Mouse (Mus musculus) erythroid progenitor cell, adult 5-6 weeks (primary cell): ENCODE data around the gene Mrpl24. TPM values are rescaled to one million over a fixed set of nuclear protein-coding genes. Genes with fewer than 3 reads are reported as not detected.
"Not testable (repeated sequence)": the region's sequence is repeated elsewhere in the genome, so short reads cannot be mapped to it uniquely, and the experiment has no call there.

Experiments used
- ATAC-seq: replicated peaks from 2 replicates; pipeline ENCODE4 v1.8.0; 2016; ENCODE audit warnings: moderate number of reproducible peaks, mild to moderate bottlenecking, moderate TSS enrichment, inconsistent platforms; ENCODE audit not compliant: poor library complexity, low FRiP score, severe bottlenecking
- total RNA-seq, 2 experiments: library from RNA; stranded (forward) in 1 of 2; stranded (reverse) in 1 of 2; fragments of 150-400 nt in 1 of 2; fragments of 186-747, 209-891 nt in 1 of 2; gene quantifications; 2 replicates each; pipeline versions ENCODE4 v1.2.3 to v1.2.4; 2015 to 2017; ENCODE audit warnings: low replicate concordance in 2 of 2

Gene Mrpl24
- 68.1 and 70.4 TPM in 2 replicates for total RNA-seq (2015; ENCODE audit: low replicate concordance)
- 31.3 and 38.0 TPM in 2 replicates for total RNA-seq (2017; ENCODE audit: low replicate concordance)

DNA sequence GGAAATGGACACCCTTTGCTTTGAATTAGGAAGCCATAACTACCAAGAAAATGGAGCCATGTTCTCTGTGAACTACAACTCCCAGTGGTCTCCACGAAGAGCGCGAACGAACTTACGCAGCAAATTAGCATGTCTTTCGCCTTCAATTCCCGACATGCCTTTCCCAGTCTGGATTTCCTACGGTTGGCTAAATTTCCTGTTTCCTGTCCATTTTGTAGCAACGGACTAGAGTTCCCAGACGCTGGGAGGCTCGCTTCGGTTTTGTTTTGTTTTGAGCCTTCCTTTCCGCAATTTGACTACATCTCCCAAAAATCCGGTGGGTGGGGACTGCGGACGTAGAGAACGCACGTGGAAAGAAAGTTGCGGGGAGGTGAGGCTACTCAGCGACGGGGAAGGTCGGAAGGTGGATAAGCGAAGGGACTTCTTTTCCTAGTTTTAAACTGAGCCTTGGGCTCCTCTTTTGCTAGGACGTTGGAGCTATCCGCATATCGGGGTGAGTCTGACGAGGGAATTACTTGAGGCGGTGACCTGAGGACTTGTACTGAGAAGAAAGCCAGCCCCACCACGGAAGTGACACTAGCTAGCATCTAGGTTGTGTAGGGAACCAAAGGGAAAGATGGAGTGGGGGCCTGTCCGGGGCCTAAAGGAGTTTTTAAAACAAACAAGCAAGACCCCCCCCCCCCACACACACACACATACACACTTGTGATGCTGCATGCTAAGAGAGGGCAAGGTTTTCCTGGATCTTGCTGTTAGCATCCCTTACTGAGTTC is at the start of gene Mrpl24:
Gene Mrpl24 (plus strand): TSS at position 171 of the 773 bp plus-strand sequence.
- peak; percentile 82 for ATAC-seq

DNA sequence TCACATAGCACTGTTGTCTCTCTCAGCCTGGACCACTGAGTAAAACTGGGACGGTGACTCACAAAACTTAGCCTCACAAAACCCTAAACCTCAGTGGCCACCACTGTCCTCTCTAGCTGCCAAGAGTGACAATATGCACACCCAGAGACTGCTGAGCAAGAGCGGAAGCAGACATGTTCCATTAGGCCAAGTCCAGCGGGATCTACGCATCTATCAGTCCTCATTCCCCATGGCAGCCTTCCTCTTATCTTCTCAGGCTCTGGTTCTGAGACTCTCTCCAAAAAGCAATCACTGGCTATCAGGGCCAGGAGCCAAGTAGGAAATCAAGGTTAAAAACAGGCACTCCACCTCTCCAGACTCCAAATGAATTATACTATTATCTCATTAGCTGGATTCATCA is 41.6 kb upstream of the Mrpl24 start:
- ATAC-seq, result no peak

DNA sequence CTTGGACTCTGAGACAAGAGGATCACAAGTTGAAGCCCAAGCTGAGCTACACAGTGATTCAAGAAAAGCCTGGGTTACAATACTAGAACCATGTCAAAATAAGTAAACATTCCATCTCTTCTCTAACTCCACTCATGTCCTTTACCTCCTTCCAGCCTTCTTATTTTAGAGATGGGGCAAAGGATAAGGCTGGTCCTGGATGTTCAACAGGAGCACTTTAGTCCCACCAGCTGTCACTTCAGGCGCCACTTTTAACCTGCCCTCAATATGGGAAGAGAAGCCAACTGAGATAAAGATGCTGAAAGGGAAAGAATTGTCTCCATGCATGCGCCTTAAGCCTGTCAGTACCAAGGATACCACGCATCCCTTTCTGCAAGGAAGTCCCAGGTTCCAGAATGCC is 35.0 kb upstream of the Mrpl24 start:
- no peak for ATAC-seq

DNA sequence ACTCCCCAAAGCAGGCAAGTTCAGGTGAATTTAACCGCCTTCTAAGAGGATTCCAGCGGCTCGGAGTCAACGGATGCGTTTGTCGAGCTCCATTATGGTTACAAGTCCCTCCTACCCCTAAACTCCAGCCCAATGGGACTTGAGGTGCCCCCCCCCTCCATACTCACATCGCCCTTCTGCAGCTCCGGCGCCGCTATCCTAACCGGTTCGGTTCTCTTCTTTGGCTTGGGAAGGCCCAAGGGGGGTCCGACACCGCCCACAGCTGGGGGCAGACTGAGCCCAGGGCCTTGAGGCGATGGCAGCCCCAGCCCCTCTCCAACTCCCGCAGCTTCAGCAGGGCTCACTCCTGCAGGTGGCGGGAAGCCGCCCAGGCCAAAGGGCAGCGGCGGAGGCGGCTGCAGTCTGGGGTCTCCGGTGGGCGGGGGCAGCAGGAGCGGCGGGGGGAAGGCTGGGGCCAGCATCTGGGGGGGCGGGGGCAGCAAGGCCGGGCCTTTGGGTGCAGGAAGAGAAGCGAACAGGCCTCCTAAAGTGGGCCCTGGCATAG is 34.5 kb upstream of the Mrpl24 start:
- no peak for ATAC-seq

DNA sequence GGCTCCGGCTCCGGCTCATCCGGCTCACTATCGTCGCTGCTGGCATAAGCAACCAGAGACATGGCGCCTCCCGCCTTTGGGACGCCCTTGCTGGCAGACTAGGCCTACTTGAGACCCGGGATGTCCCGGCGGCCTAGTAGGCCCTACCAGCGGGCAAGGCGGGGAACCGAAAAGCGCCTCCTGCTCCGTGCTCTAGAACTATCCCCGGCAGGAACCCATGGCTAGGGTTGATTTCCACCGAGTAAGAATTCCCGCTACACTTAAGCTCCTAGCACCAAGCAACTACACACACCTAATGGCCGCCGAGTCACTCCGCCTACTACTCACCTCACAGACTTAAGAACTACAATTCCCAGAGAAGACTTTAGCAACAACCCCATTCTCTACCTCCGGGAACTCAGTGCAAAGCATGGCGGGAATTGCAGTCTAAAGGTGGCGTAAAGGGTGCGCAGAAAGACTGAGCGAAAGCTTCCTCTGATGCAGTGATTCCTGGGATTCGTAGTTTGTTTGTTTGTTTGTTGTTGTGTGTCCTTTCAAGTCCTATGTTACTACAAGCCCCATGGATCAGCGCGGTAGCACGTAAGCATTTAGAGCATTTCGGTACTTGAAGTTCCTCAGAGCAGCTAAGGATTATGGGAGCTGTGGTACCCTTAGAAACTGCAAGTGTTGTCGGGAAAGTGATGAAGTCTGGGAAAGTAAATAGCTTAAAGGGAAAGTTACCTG is 33.9 kb upstream of the Mrpl24 start, which contains the start of gene Prcc:
Gene Prcc (minus strand): TSS at position 328 of the 723 bp plus-strand sequence.
- peak; percentile 93 for ATAC-seq

DNA sequence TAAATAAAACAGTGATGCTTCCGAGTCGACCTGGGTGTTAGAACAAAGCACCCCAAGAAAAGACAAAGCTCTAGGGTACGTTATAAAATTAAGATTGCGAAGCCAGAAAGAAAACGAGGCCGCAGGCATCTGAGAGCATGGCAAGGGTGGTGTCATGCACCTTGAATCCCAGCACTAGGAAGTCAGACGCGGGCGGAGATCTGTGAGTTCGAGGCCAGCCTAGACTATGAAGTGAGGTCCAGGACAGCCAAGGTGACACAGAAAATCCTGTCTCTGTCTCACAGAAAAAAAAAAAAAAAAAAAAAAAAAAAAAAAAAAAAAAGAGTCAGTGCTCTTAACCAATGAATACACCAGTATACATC is 33.3 kb upstream of the Mrpl24 start:
- peak; percentile 28 for ATAC-seq

DNA sequence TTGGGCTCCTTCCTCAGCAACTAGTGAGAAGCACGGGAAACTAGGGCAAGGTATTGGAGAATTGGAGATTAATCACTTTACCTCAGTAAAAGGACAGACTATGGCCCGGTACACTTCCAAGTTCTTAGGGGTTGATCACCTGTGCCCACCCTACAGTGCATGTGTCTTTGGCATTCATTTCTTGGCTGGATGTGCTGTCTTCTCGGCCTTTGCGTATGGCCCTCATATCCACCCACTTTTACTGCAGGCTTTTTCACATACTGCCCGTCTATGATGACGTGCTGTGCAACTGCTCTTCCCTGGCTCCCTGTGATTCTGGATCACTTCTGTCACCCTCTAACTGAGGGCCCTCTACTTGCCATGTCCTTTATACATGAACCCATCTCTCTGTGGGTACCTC is 32.9 kb upstream of the Mrpl24 start:
- no peak for ATAC-seq

DNA sequence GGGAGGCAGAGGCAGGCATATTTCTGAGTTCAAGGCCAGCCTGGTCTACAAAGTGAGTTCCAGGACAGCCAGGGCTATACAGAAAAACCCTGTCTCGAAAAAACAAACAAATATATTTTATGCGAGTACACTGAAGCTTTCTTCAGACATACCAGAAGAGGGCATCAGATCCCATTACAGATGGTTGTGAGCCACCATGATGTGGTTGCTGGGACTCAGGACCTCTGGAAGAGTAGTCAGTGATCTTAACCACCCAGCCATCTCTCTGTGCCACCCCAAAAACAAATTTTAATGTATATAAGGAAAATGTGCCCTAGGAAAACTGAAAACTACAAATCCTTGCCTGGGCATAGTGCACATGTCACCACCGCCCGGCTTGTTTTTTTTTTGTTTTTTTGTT is 31.9 kb upstream of the Mrpl24 start:
- ATAC-seq, result not testable (repeated sequence)

DNA sequence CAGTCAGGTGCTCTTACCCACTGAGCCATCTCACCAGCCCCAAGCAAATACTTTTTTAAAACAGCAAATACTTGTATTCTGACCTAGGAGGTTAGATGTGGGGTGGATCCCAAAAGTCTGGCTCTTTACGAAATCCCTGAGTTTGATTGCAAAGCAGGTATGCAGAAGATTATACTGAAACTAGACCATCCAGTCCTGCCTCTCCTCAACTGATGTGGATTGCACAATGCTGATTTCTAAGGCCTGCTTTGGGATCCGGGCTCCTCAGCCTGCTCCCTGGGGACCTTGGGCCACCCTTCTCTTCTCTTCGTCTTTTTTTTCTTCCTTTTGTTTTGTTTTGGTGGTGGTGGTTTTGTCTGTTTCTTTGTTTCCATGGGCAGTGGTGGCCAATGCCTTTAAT is 27.8 kb upstream of the Mrpl24 start:
- no peak for ATAC-seq

DNA sequence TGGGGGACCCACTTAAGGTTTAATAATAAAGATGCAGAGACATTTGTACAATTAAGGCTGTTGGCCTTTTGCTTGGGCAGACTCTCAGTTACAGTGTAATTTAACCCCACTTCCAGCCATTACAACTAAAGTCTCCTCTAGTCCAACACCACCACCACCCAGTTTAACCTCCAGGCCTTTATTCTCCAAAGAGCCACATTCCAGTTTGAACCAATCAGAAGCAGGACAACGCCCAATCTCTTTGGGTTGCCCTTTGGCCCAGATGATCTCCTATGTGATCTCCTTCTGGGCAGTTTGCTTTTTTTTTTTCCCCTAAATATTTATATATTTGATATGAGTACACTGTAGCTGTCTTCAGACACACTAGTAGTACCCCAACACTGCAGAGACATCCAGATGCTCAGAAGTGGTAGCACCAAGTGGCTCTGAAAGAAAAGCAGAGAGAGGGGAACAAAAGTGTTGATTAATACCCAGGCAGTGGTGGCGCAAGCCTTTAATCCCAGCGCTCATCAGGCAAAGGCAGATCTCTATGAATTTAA is 25.9 kb upstream of the Mrpl24 start:
- ATAC-seq, result peak; percentile 71

DNA sequence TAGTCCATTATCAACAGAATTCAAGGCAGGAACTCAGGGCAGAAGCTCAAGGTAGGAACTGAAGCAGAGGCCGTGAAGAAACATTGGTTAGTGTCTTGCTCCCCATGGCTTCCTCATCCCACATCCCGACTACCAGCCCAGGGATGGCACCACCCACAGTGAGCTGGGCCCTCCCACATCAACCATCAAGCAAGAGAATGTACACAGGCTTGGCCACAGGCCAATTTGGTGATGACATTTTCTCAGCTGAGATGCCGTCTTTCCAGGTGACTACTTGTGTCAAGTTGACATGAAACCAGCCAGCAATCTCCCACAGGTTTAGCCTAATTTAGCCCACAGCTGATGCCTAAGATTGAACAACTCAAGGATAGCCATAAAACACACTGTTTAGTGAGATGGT is 20.0 kb upstream of the Mrpl24 start:
- no peak for ATAC-seq

DNA sequence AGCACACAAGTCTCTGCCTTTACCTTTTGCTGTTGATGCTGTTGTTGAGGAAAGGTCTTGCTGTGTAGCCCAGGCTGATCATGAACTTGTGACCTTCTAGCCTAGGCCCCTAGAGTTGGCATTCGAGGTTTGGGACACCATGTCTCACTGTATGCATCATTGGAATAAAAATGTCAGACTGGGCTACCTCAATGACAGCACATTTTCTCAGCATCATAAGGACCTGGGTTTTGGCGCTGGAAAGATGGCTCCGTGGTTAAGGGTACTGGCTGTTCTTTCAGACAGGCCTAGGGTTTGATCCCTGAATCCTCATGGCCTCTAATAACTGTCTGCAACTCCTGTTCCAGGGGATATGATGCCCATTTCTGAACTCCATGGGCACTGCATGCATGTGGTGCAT is 19.5 kb upstream of the Mrpl24 start:
- no peak for ATAC-seq

DNA sequence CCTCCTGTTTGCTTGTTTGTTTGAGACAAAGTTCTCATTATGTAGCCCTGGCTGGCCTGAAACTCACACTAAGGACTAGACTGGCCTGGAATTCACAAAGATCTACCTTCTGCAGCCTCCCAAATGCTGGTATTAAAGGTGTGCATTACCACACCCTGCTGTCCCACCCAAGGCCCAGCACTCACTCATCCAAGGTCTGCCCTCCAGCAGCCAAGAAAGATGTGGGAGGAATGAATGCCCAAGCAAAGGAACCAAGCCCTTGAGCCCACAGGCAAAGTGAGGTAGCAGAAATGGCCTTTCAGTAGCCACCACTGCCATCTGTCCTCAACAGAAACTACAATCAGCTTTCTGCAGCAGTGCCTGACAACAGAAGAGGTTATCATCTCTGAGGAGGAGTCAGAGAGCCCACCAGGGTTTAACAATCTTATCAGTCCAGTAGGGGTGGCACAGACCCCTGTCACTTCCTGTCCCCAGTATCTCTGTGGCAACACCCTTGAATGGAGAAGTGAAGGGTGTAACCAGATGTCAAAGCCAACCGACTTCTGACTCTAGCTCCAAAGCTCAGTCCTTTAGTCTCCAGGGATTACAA is 18.2 kb upstream of the Mrpl24 start:
- peak; percentile 81 for ATAC-seq

DNA sequence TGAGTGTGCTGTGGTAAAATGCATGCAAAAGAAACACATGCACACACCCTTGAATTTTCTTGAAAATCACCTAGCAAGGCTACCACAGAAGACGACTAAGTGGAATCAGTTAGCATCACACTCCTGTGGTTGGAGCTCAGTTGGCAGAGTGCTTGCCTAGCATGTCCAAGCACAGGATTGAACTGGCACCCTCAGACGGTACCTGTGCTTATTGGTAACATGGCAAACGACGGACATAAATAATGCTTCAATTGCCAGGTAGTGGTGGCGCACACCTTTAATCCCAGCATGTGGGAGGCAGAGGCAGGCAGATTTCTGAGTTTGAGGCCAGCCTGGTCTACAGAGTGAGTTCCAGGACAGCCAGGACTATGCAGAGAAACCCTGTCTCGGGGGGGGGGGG is 17.3 kb upstream of the Mrpl24 start:
- ATAC-seq, result not testable (repeated sequence)

DNA sequence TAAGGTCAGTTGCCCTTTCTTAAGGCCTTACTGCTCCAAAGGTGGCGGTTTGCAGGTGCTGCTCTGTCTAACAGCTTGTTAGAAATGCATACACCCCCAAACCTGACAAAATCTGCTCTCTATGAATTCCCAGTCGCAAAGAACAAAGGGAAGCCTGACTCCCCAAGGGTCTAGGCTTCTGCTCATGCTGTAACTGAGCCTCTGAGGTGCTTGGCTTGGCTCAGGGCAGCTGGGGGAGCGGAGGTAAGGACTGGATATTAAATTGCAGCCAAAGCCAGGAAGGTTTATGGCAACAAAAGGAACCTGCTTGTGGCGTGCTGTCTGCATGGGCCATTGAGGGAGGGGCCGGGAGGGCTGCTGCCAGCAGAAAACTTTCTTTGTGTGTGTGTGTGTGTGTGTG is 15.5 kb upstream of the Mrpl24 start:
- no peak for ATAC-seq

DNA sequence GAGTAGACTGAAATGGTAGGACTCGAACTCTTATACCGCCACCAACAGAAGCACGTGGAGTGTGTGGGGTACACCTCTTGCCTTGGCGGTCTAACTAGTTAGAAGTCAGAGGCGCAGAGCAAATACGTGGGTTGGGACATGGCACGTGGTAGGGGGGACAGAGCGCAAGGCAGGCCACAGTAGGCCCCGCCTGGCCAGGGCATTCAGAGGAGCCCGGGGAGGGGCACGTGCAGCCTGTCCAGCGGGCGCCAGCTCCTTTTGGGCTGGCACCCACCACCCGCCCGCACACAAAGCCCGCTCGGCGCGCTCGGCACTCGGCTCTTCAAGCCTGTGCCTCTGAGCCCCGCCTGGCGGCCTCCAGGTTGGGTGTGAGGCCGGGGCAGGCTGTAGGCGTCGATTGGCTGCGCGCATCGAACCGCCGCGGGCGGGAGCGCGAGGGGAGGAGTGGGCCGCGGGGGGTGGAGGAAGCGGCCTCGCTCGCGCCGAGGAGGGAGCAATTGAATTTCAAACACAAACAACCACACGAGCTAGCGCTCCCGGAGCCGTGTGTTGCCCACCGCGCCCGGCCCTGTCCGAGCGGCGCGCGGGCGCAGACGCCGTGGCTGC is 13.3 kb upstream of the Mrpl24 start, which contains the start of gene Hdgf:
Gene Hdgf (plus strand): TSS at position 442 of the 606 bp plus-strand sequence.
- peak; percentile 84 for ATAC-seq

DNA sequence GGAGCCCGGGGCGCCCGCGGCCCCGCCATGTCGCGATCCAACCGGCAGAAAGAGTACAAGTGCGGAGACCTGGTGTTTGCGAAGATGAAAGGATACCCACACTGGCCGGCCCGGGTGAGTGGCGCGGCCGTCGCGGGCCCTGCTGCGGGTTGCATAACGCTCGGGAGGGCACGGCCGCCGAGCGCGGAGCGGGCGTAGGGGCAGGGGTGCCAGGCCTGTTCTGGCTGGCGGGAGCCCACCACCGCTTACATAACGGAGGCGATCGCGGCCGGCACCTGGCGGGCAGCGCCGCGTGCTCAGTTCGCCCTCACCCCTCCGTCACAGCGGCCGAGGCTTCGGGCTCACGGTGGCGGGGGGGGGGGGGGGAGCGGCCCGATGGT is 12.7 kb upstream of the Mrpl24 start:
- no peak for ATAC-seq

DNA sequence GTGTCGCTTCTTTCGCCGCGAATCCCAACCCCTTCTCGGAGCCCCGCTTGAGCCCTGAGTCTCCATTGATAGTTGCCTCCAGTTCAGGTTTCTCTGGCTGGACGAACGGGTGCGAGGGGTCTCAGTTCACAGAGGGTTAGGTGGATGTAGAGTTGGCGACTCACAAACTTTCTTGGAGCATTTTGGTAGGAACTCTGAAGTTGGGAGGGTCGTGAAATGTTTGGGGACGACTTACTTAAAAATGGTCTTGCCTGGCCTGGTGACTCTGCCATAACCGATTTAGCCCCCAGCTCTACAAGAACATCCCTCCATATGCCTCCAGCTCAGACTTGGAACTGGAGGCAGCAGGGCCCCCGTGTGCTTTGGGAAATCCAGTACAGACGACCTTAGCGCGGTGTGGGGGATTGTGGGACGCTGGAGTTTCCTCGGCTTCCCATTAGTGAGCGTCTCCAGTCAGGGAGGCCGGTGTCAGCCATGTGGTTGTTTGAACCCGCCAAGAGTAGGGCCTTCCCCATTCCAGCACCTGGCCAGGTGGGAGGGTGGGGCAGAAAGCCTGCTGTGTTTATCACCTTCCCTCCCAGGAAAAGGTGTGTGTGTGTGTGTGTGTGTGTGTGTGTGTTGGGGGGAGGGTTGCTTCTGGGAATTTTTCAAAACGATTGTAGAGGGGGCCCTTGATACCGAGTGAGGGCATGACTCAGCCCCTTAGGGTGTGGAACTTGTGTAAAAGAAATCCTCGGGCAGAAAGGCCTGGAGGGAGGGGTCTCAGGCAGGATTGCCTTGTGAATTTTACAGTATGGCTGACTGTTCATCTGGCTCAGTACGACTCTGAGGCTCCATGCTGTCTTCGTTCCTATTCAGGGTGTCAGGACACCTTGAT is 12.1 kb upstream of the Mrpl24 start:
- peak; percentile 37 for ATAC-seq

DNA sequence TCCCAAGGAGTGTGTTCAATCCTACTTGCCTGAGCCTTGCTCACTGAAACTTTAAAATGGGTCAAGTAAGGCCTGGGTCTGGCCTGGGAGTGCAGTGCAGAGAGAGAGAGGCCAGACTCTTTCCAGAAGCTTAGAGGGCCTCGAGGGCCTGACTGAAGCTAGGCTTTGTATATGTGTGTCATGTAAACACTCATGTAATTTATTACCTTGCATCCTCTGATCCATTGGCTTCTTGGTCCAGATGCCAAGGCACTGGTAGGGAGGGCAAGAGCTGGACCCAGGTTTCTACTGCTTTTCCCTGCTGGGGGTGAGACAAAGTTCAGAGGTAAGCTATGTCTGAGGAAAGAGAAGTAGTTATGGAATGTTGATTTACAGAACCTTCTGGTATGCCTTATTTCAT is 11.4 kb upstream of the Mrpl24 start:
- ATAC-seq, result no peak
